Mouse (Mus musculus): ENCODE measurements around the gene Frmd6.
A peak's percentile ranks its signal among the peaks of the same experiment; 100 is the strongest.

GRCm38 (mm10) chr12:70906867-70907266, 81.6 kb downstream of the Frmd6 start:
- TF ChIP-seq REST (IDR thresholded peaks at IDR 0.05; ENCODE audit: insufficient read depth, insufficient read length) (no peak), SRF (IDR thresholded peaks at IDR 0.05; ENCODE audit: control insufficient read depth, insufficient read length, low read depth) (no peak), POLR2A (IDR thresholded peaks at IDR 0.05; ENCODE audit: insufficient read length, low read depth) (no peak), MYOD1 (IDR thresholded peaks at IDR 0.05; ENCODE audit: control insufficient read depth in 1 of 3, insufficient read length in 2 of 3, low read depth in 2 of 3) (peak in 1 of 3 experiments; percentile 18), MAX (IDR thresholded peaks at IDR 0.05; ENCODE audit: low read depth) (no peak), POLR2AphosphoS2 (IDR thresholded peaks at IDR 0.05; ENCODE audit: insufficient read length, low read depth) (no peak), USF1 (IDR thresholded peaks at IDR 0.05; ENCODE audit: low read depth) (no peak), MYOG (IDR thresholded peaks at IDR 0.05; ENCODE audit: control insufficient read depth in 1 of 3, insufficient read depth in 1 of 3, insufficient read length in 2 of 3, low read depth in 2 of 3) (no peak), CEBPB (IDR thresholded peaks at IDR 0.05; ENCODE audit: insufficient read depth, poor library complexity, severe bottlenecking) (no peak)
